Mouse (Mus musculus) forebrain, postnatal 0 days (tissue): Measurements from ENCODE around the gene Ndfip2. TPM values are rescaled to one million over a fixed set of nuclear protein-coding genes. Genes with fewer than 3 reads are reported as not detected.

Experiments used
- ATAC-seq: fragments of 200-750 bp; cut with Nextera tagmentation; 2 replicates; pipeline ENCODE4 v1.8.0; 2017; ENCODE audit warnings: mild to moderate bottlenecking, moderate library complexity
- DNase-seq: peaks from one replicate; pipeline ENCODE4 v3.0.0-alpha.2; 2015
- H3K27ac ChIP-seq: fragments of 300-500 bp; sonication (generic); 2 replicates; pipeline ENCODE4 v1.5.1; 2014; ENCODE audit warnings: low read depth, mild to moderate bottlenecking, antibody characterized with exemption, low read length, moderate library complexity, mixed read lengths
- H3K27me3 ChIP-seq: fragments of 300-500 bp; sonication (generic); 2 replicates; pipeline ENCODE4 v1.6.1; 2014; ENCODE audit warnings: mild to moderate bottlenecking, low read length, mixed read lengths; ENCODE audit not compliant: insufficient read depth
- H3K36me3 ChIP-seq: fragments of 300-500 bp; sonication (generic); 2 replicates; pipeline ENCODE4 v1.6.1; 2014; ENCODE audit warnings: mild to moderate bottlenecking, moderate library complexity; ENCODE audit not compliant: insufficient read depth
- H3K4me1 ChIP-seq: fragments of 300-500 bp; sonication (generic); 2 replicates; pipeline ENCODE4 v1.6.1; 2014; ENCODE audit warnings: antibody characterized with exemption; ENCODE audit not compliant: insufficient read depth
- H3K4me2 ChIP-seq: fragments of 300-500 bp; sonication (generic); 2 replicates; pipeline ENCODE4 v1.6.1; 2014; ENCODE audit warnings: low read depth, mild to moderate bottlenecking, moderate library complexity
- H3K4me3 ChIP-seq: fragments of 300-500 bp; sonication (generic); 2 replicates; pipeline ENCODE4 v1.5.1; 2014; ENCODE audit warnings: low read depth, low read length, mixed read lengths
- H3K9ac ChIP-seq: fragments of 300-500 bp; sonication (generic); 2 replicates; pipeline ENCODE4 v1.6.1; 2014; ENCODE audit warnings: mild to moderate bottlenecking
- H3K9me3 ChIP-seq: fragments of 300-500 bp; sonication (generic); 2 replicates; pipeline ENCODE4 v1.6.1; 2016; ENCODE audit warnings: low read length
- CTCF ChIP-seq: sonication (generic); IDR thresholded peaks from 2 replicates; pipeline ENCODE4 v1.5.1; 2016; ENCODE audit warnings: antibody characterized with exemption, control low read depth, low read depth
- WGBS: fragments of 180-500 bp; shearing (Covaris S2); extraction: QIAGEN DNeasy Blood & Tissue Kit; methylation state at CpG from one replicate; pipeline ENCODE4 v1.1.7; 2014; 5-methylcytosine and 5-hydroxymethylcytosine counted together
- polyA plus RNA-seq: library from polyadenylated mRNA; unstranded; fragments of >200 nt; fragmentation: Nextera tagmentation; extraction: Ambion mirVana; gene quantifications from 2 replicates; pipeline ENCODE4 v1.2.1, GENCODE M21; 2015
- total RNA-seq: library from RNA; depleted of rRNA; stranded (reverse); fragments of >200 nt; gene quantifications from 2 replicates; pipeline ENCODE4 v1.2.3, GENCODE M21; 2014

Ndfip2 gene
- total and polyA plus RNA-seq, 2 experiments from 2014 or later, result 97.6 to 126 TPM

DNA sequence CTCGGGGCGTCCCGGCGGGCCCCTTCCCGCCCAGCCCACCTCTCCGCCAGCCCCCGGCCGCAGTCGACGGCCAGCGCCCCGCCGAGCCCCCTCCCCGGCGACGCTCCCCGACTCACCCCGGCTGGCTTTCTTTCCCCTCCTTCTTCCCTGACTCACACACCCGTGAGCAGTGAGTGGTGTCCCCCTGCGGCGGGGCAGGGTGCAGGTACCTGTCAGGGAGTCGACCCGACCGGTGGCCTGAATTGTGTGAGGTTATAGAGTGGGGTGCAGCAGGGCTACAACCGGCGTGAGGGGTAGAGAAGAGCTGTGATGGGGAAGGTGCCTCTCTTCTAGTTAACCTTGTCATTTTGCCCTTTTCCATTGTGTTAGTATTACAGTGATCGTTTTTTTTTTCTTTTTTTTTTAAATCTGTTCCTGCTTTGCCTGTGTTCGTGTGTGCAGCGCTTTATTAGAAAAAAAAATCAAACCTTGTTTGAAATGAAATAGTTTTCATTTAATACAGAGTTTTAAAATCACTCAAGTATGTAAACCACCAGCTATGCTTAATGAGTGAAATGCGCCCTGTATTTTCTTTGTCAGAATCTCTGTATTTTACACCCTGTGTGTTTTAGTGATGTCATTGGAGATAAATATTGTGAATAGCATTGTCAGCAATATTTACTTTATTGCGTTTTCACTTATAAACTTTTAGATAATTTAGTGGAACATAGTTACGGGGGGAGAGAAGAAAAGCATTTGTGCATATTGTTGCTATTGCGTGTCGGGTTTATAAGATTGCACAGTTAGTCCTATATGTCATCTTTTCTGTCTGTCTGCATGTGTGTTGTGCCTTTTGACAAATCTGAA is 885 bp downstream of the Ndfip2 start:
- DNase-seq (peak; percentile 36), ATAC-seq (peak; percentile 64)
- Histone ChIP-seq H3K27ac (peak overlapping the region; percentile 90), H3K9me3 (no peaks in the 10 kb centered on the region), H3K9ac (peak overlapping the region; percentile 89), H3K4me3 (peak overlapping the region; percentile 74), H3K4me2 (peak overlapping the region; percentile 65), H3K36me3 (no peaks in the 10 kb centered on the region), H3K27me3 (no peaks in the 10 kb centered on the region), H3K4me1 (no peaks in the 10 kb centered on the region; the same call in 1 of the 2 replicates)
- TF ChIP-seq CTCF, result peak; percentile 34
- 8% methylated on average over 32 of the region's 34 CpGs for WGBS

DNA sequence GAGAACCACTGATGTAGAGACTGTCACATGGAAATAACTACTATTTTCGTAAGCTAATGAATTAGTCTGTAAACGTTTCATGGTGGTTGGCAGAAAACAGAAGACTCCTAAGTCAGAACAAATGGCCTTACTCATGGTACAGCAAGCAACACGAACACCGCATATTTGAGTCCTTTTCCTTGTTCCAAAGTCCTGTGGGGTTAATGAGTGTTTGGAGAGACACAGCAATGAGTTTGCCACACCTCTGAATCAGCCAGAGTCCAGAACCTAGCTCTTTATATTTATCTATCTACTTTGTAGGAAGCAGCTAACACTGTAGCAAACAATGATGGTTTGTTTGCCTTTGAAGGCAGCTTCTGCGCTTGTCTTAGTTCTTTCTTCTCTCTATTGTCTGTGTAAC is 4.5 kb downstream of the Ndfip2 start:
- no peaks in the 10 kb centered on the region for H3K36me3 ChIP-seq
- H3K9me3 ChIP-seq, result no peaks in the 10 kb centered on the region
- TF ChIP-seq CTCF, result no peak
- no peak overlapping the region for H3K4me3 ChIP-seq
- 43% methylated on average over 5 of the region's 5 CpGs for WGBS
- H3K9ac ChIP-seq, result no peak overlapping the region
- DNase-seq (no peak), ATAC-seq (no peak)
- H3K27ac ChIP-seq, result no peak overlapping the region
- no peak overlapping the region for H3K4me2 ChIP-seq
- H3K4me1 ChIP-seq, result no peaks in the 10 kb centered on the region; the same call in 1 of the 2 replicates
- no peaks in the 10 kb centered on the region for H3K27me3 ChIP-seq

DNA sequence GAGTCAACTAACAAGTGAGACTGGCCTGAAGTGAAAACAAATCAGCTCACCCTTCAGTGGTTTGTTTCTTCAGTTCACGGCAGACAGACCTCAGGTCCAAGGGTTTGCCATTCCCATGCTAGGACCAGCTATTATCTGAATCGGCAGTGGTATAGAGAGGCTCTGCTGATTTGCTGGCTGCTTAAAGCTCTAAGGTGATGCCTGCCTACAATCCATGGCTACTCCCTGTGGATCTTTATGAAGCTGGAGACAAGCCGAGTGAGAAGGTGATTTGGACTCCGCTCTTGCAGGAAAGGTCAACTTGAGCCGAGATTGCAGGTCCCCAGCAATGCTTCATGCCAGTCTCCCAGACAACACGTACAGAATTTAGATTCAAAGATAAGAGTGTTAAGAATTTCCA is 8.7 kb downstream of the Ndfip2 start:
- Histone ChIP-seq H3K9ac (no peak overlapping the region), H3K36me3 (no peaks in the 10 kb centered on the region), H3K4me1 (no peaks in the 10 kb centered on the region), H3K4me3 (no peak overlapping the region), H3K4me2 (no peak overlapping the region), H3K27me3 (no peaks in the 10 kb centered on the region), H3K27ac (no peak overlapping the region), H3K9me3 (no peaks in the 10 kb centered on the region)
- TF ChIP-seq CTCF, result no peak
- 83% methylated on average over 6 of the region's 6 CpGs for WGBS
- ATAC-seq (no peak), DNase-seq (no peak)

DNA sequence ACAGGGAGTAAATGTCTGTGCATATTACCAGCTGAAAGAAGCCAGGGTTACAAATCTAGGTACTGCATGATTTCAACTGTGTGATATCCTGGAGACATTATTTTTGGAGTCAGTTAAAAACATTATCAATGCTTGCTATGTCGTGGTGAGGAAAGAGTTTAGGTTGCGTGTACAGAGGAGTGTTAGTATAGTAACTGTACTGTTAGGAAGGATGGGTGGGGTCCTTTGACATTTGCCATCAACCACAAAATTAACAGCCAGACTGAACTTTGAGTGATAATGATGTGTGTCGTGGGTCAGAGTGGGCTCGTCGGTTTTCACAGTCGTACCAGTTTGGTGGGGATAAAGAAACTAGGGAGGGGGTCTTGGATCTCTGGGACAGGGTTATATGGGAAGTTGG is 13.7 kb downstream of the Ndfip2 start:
- H3K36me3 ChIP-seq, result no peaks in the 10 kb centered on the region
- H3K27ac ChIP-seq, result no peak overlapping the region
- H3K4me1 ChIP-seq, result no peaks in the 10 kb centered on the region
- H3K4me2 ChIP-seq, result no peak overlapping the region
- DNase-seq (no peak), ATAC-seq (no peak)
- no peaks in the 10 kb centered on the region for H3K27me3 ChIP-seq
- TF ChIP-seq CTCF, result no peak
- H3K9me3 ChIP-seq, result no peaks in the 10 kb centered on the region
- no peak overlapping the region for H3K9ac ChIP-seq
- H3K4me3 ChIP-seq, result no peak overlapping the region
- 90% methylated on average over 6 of the region's 6 CpGs for WGBS

DNA sequence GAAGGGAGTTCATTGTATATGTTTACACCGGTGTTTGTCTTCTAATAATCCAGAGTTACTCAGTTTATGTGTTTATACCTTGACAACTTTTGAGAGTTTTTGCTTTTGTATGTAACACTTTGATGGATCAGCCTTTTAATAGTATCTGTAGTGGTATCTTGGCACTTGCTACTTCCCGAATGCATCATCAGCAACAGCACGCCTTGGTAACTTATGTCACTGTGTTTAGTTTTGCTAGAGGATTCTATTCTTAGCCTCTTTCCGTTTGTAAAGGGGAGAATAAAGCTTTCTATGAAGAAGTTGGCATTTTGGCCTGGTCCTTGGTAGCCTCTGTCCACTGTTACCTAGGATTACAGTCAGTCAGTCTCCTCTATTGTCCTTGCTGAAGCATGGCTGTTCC is 14.2 kb downstream of the Ndfip2 start:
- DNase-seq (no peak), ATAC-seq (no peak)
- no peaks in the 10 kb centered on the region for H3K9me3 ChIP-seq
- H3K4me2 ChIP-seq, result no peak overlapping the region
- no peak overlapping the region for H3K9ac ChIP-seq
- no peaks in the 10 kb centered on the region for H3K36me3 ChIP-seq
- no peaks in the 10 kb centered on the region for H3K27me3 ChIP-seq
- TF ChIP-seq CTCF, result no peak
- 78% methylated on average over 4 of the region's 4 CpGs for WGBS
- no peak overlapping the region for H3K4me3 ChIP-seq
- H3K4me1 ChIP-seq, result no peaks in the 10 kb centered on the region
- H3K27ac ChIP-seq, result no peak overlapping the region

DNA sequence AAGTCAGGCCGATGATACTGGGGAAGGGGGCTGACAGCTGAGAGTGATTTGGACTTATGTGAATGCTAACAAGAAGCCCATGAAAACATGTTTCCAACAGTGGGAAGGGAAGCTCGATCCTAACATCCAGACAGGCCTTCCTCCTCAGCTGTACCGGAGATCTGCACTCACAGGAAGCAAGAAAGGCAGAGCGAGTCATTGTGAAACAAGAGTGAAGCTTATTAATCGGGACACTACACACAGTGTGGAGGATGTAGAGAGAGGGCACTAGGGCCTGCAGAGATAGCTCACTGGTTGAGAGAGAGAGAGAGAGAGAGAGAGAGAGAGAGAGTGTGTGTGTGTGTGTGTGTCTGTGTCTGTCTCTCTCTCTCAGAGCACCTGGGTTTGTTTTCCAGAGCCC is 16.8 kb downstream of the Ndfip2 start:
- H3K4me2 ChIP-seq, result no peak overlapping the region
- no peak overlapping the region for H3K9ac ChIP-seq
- no peak for ATAC-seq
- H3K27me3 ChIP-seq, result no peaks in the 10 kb centered on the region
- no peaks in the 10 kb centered on the region for H3K9me3 ChIP-seq
- WGBS, result 73% methylated on average over 5 of the region's 5 CpGs
- no peak for DNase-seq
- H3K4me1 ChIP-seq, result no peaks in the 10 kb centered on the region
- H3K36me3 ChIP-seq, result no peaks in the 10 kb centered on the region
- no peak overlapping the region for H3K27ac ChIP-seq
- TF ChIP-seq CTCF, result no peak
- H3K4me3 ChIP-seq, result no peak overlapping the region

DNA sequence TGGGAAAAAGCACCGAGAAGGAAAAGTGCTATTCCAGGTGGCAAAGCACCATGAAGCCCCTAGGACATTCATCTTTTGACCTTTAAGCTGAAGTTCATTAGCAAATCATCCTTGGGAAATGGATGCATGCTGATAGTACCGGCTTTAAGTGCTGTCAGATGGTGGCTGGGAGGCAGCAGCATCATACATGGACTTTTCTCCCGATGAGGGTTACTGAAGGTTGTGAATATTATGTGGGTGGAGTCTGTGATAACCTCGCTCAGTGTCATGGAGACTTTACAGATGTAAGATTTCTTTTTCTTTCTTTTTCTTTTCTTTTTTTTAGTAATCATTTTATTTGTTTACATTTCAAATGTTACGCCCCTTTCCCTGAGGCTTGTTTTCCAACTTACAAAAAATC is 18.9 kb downstream of the Ndfip2 start:
- H3K9me3 ChIP-seq, result no peaks in the 10 kb centered on the region
- WGBS, result 84% methylated on average over 5 of the region's 5 CpGs
- H3K36me3 ChIP-seq, result no peaks in the 10 kb centered on the region
- H3K4me1 ChIP-seq, result no peaks in the 10 kb centered on the region
- no peak overlapping the region for H3K4me2 ChIP-seq
- DNase-seq, result no peak
- no peak overlapping the region for H3K27ac ChIP-seq
- no peak for ATAC-seq
- no peak overlapping the region for H3K9ac ChIP-seq
- no peak overlapping the region for H3K4me3 ChIP-seq
- H3K27me3 ChIP-seq, result no peaks in the 10 kb centered on the region
- TF ChIP-seq CTCF, result no peak
